Comparison of ENCODE assay signal across 27 mouse cellular contexts in genomic region chr11:104209041-104209440, GRCm38 (mm10). TPM values are rescaled to one million over a fixed set of nuclear protein-coding genes. Genes with fewer than 3 reads are reported as not detected.
DNase-seq lines count a peak whose midpoint lies in the region; ATAC-seq and TF ChIP-seq lines count a peak whose summit lies in the region.
"Had no signal": no experiment of that assay in that cellular context is flagged by ENCODE, and none has a peak within 500 bp of the region (broad histone marks: within the 10 kb centered on the region; RNA-seq: fewer than 3 reads in every experiment).

No protein-coding gene starts in this region.

- ATAC-seq in megakaryocyte-erythroid progenitor cell, adult 5-6 weeks (replicated peaks; ENCODE audit: low FRiP score, low TSS enrichment, poor library complexity, severe bottlenecking): no peak
- ATAC-seq: activated CD4-positive, CD25-positive, alpha-beta regulatory T cell, adult 4 months; forebrain, embryonic 13.5 days; forebrain, embryonic 15.5 days; forebrain, postnatal 0 days; Patski had no signal

- H3K27ac ChIP-seq in heart, adult 2 months: no peak overlapping the region
- H3K27ac ChIP-seq: embryonic facial prominence, embryonic 10.5 days; embryonic facial prominence, embryonic 12.5 days; forebrain, embryonic 13.5 days; forebrain, embryonic 15.5 days had no signal

- H3K79me2 ChIP-seq in heart, adult 2 months (replicated peaks; ENCODE audit: control insufficient read depth, insufficient read depth, low read length): no peaks in the 10 kb centered on the region

- H3K36me3 ChIP-seq in heart, adult 2 months (ENCODE audit: control insufficient read depth, insufficient read depth, low read length): no peaks in the 10 kb centered on the region
- H3K36me3 ChIP-seq: embryonic facial prominence, embryonic 10.5 days; embryonic facial prominence, embryonic 12.5 days; forebrain, embryonic 15.5 days had no signal

- H3K4me3 ChIP-seq in heart, adult 2 months: no peak overlapping the region
- H3K4me3 ChIP-seq: embryonic facial prominence, embryonic 10.5 days; embryonic facial prominence, embryonic 12.5 days; forebrain, embryonic 13.5 days; forebrain, embryonic 15.5 days had no signal

- peaks cover 2% of the 10 kb centered on the region; the same call in 1 of the 2 replicates for H3K27me3 ChIP-seq in heart, adult 2 months (ENCODE audit: control insufficient read depth, insufficient read depth, low read length)
- H3K27me3 ChIP-seq: embryonic facial prominence, embryonic 12.5 days; forebrain, embryonic 15.5 days; Patski had no signal

- H3K4me1 ChIP-seq in heart, adult 2 months (ENCODE audit: control insufficient read depth, insufficient read depth, low read length): no peaks in the 10 kb centered on the region
- H3K4me1 ChIP-seq: embryonic facial prominence, embryonic 10.5 days; embryonic facial prominence, embryonic 12.5 days; forebrain, embryonic 13.5 days; forebrain, embryonic 15.5 days had no signal

- DNase-seq in A20 (ENCODE audit: low read depth, low spot score) (peak; percentile 29), ES-CJ7 (ENCODE audit: low read depth, low spot score) (peak; percentile 54), R1 (ENCODE audit: low read depth, low spot score) (peak; percentile 70)
- no peak for DNase-seq in cerebellum, postnatal 36 days
- no peak for DNase-seq in heart, adult 2 months
- DNase-seq: adrenal gland, adult 8-10 months; adrenal gland, postnatal 14 days; adrenal gland, postnatal 36 days; cerebellum, adult 11-12 months; cerebellum, adult 2 months; cerebellum, adult 9-10 months; cerebellum, postnatal 10 days; cerebellum, postnatal 25 days; forebrain, postnatal 0 days had no signal

- intact Hi-C loops in heart, adult 2 months (cut with DNase I): no loop called here

- no peak overlapping the region for H3K9ac ChIP-seq in heart, adult 2 months (ENCODE audit: low read depth, low read length)
- H3K9ac ChIP-seq: embryonic facial prominence, embryonic 12.5 days; forebrain, embryonic 13.5 days; forebrain, embryonic 15.5 days; forebrain, postnatal 0 days had no signal

- 61% methylated on average over 3 of the region's 3 CpGs for WGBS in heart, adult 2 months

- no peak for TF ChIP-seq CTCF in heart, adult 2 months (IDR thresholded peaks at IDR 0.05)

- no peak for TF ChIP-seq POLR2A in heart, adult 2 months (IDR thresholded peaks at IDR 0.05; ENCODE audit: insufficient read depth, low read depth, low read length)

- TF ChIP-seq EP300 in heart, adult 2 months (IDR thresholded peaks at IDR 0.05; ENCODE audit: insufficient read depth, low read depth, low read length): no peak

RNA-seq across cellular contexts. Expression of gene Mapt, which starts 22.1 kb away (rescaled TPM):
- 3.4 and 4.1 TPM in 2 replicates for total RNA-seq in megakaryocyte-erythroid progenitor cell, adult 5-6 weeks (2014; fragmentation: Nextera tagmentation)
- 0.23 TPM in 1 of 2 replicates, not detected in the other for total RNA-seq in megakaryocyte-erythroid progenitor cell, adult 5-6 weeks (2017)
- total RNA-seq in heart, adult 2 months (2021): 10 to 100 TPM; 77.9 to 91.6 TPM
- polyA plus RNA-seq in heart, adult 2 months (2012; rRNA removed): 30.1 and 40.7 TPM in 2 replicates
- total RNA-seq: common myeloid progenitor, adult 5-6 weeks had no signal

RNA-seq across cellular contexts. Expression of gene Sppl2c, which starts 22.9 kb away (rescaled TPM):
- not detected in 2 replicates for total RNA-seq in megakaryocyte-erythroid progenitor cell, adult 5-6 weeks (2014; fragmentation: Nextera tagmentation)
- not detected in 2 replicates for total RNA-seq in megakaryocyte-erythroid progenitor cell, adult 5-6 weeks (2017)
- not detected for total RNA-seq in heart, adult 2 months (2021)
- polyA plus RNA-seq in heart, adult 2 months (2012; rRNA removed): 0.23 and 0.33 TPM in 2 replicates
- total RNA-seq: adrenal gland, adult 18-20 months; adrenal gland, adult 8-10 months; adrenal gland, postnatal 14 days; adrenal gland, postnatal 36 days; common myeloid progenitor, adult 5-6 weeks; ES-E14 had no signal
- polyA plus RNA-seq: activated CD4-positive, CD25-positive, alpha-beta regulatory T cell, adult 4 months; C2C12; cerebellum, adult 2 months; embryonic facial prominence, embryonic 10.5 days; embryonic facial prominence, embryonic 12.5 days; embryonic facial prominence, embryonic 14.5 days; forebrain, embryonic 11.5 days; forebrain, embryonic 13.5 days; forebrain, embryonic 15.5 days; forebrain, postnatal 0 days; Patski had no signal

Comparison
In these comparisons a context has a peak if more than half of its experiments do, and no peak if none do; other contexts are left out.
1. DNase-seq: peak in A20 (single experiment), ES-CJ7 (single experiment) and R1 (single experiment); none in cerebellum, postnatal 36 days (0 of 2) and heart, adult 2 months (0 of 2).
2. RNA of gene Mapt, which starts 22.1 kb away (total RNA-seq): 77.9 to 91.6 TPM in heart, adult 2 months; 0.23 to 4.1 TPM in megakaryocyte-erythroid progenitor cell, adult 5-6 weeks; every median in the first group is over 10 times any median in the second.